Mouse (Mus musculus) G1E (cell line): ENCODE measurements around the gene Ube2n. TPM values are rescaled to one million over a fixed set of nuclear protein-coding genes. Genes with fewer than 3 reads are reported as not detected.

Experiments used
- ATAC-seq: 2 replicates; pipeline ENCODE4 v1.8.0; 2016; ENCODE audit warnings: mild to moderate bottlenecking; ENCODE audit not compliant: insufficient number of reproducible peaks, poor library complexity, low FRiP score, severe bottlenecking; ENCODE audit errors: extremely low read depth
- DNase-seq: peaks from one replicate; pipeline ENCODE4 v3.0.0; 2012; ENCODE audit warnings: low spot score
- H3K27me3 ChIP-seq: 2 replicates; pipeline ENCODE4 v1.6.1; 2012; ENCODE audit warnings: mild to moderate bottlenecking, low read length, inconsistent platforms; ENCODE audit not compliant: insufficient read depth
- H3K36me3 ChIP-seq: replicated peaks from 2 replicates; pipeline ENCODE3; 2012; ENCODE audit warnings: mild to moderate bottlenecking, inconsistent platforms
- H3K4me1 ChIP-seq: 2 replicates; pipeline ENCODE4 v1.6.1; 2012; ENCODE audit warnings: low read depth, low read length, inconsistent platforms, mixed read lengths; ENCODE audit not compliant: insufficient read depth
- H3K4me3 ChIP-seq: 2 replicates; pipeline ENCODE4 v1.5.1; 2012; ENCODE audit warnings: low read depth, mild to moderate bottlenecking, inconsistent platforms, low read length, moderate library complexity, mixed read lengths
- H3K9me3 ChIP-seq: replicated peaks from 2 replicates; pipeline ENCODE4 v1.6.1; 2012; ENCODE audit warnings: inconsistent platforms
- CTCF ChIP-seq: IDR thresholded peaks from 2 replicates; pipeline ENCODE4 v1.5.1; 2012; ENCODE audit warnings: low read depth, low read length, inconsistent platforms, mixed read lengths
- GATA1 ChIP-seq: IDR thresholded peaks from 2 replicates; pipeline ENCODE4 v1.6.1; 2012; ENCODE audit warnings: borderline replicate concordance, low read length, inconsistent platforms, mixed read lengths
- GATA2 ChIP-seq: IDR thresholded peaks from 2 replicates; pipeline ENCODE4 v1.6.1; 2012; ENCODE audit warnings: low read depth, low read length, inconsistent platforms, borderline replicate concordance
- POLR2AphosphoS5 ChIP-seq: IDR thresholded peaks from 2 replicates; pipeline ENCODE4 v1.6.1; 2012; ENCODE audit warnings: low read depth, low read length, inconsistent platforms; ENCODE audit not compliant: insufficient replicate concordance
- TAL1 ChIP-seq: conservative IDR thresholded peaks from 2 replicates; pipeline ENCODE4 v1.6.1; 2012; ENCODE audit warnings: low read depth, low read length, inconsistent platforms, mixed read lengths
- polyA plus RNA-seq: library from polyadenylated mRNA; stranded (reverse); fragments of >175 nt; gene quantifications from 2 replicates; pipeline ENCODE4 v1.2.3, GENCODE M21; 2012
- total RNA-seq, 2 experiments: library from RNA; stranded (forward) in 1 of 2; stranded (reverse) in 1 of 2; fragments of 200-1000 nt in 1 of 2; fragments of >200 nt in 1 of 2; fragmentation: Nextera tagmentation in 1 of 2; gene quantifications; 2 replicates each; pipeline ENCODE4 v1.2.3; 2014 to 2017

The Ube2n gene
- total and polyA plus RNA-seq, 3 experiments, result 56.1 to 377 (median 148) TPM

DNA sequence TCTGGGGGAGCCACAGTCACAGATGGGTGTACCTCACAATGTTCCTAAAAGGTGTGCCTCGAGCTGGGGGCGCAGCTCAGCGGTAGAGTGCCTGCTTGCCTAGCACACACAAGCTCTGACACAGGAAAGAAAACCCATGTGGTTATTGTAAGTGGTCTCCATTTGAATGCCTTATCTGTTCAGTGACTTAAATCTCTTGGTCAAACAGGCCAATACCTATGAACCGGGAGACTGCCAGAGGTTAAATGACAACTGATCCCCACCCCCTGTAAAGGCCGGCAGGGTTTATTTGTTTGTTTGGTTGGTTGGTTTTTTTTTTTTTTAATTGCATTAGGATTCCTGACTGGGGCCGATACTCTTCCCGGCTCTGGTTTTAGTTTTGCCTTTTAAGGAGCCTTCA lies 44.5 kb downstream of the Ube2n start:
- no peaks in the 10 kb centered on the region for H3K9me3 ChIP-seq
- DNase-seq (no peak), ATAC-seq (no peak)
- TF ChIP-seq GATA2, result no peak
- no peak for TF ChIP-seq TAL1
- no peak for TF ChIP-seq CTCF
- no peak for TF ChIP-seq GATA1
- no peak for TF ChIP-seq POLR2AphosphoS5
- no peak overlapping the region for H3K4me3 ChIP-seq
- peaks cover 39% of the 10 kb centered on the region for H3K4me1 ChIP-seq
- H3K27me3 ChIP-seq, result no peaks in the 10 kb centered on the region
- peaks cover 47% of the 10 kb centered on the region for H3K36me3 ChIP-seq

DNA sequence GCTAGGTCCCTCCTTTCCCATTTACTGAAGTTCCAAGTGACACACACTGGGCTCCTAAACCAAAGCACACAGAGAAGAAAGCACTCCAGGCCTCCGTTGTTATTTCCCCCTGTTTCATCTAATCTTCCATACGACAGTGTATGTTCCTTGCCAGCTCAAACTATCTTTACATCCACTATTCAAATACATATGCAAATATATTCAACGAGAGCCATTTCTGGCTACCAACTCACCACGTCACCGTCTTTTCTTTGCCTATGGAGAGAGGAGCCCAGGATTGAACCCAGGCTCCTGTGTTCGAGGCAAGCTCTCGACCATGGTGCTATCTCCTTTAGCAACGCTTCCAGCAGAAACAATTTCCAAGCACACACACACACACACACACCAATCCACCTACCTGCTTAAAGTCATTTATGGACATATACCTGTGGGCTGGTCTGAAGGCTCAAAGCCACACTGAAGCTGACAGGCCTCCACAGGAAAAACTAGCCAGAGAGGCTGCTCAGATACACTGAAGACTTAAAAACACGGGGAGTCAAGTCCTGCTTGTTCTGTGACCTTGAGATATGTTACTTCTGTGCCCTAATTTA lies 45.5 kb downstream of the Ube2n start:
- Histone ChIP-seq H3K36me3 (peaks cover 39% of the 10 kb centered on the region), H3K9me3 (no peaks in the 10 kb centered on the region), H3K27me3 (no peaks in the 10 kb centered on the region), H3K4me3 (no peak overlapping the region), H3K4me1 (peaks cover 44% of the 10 kb centered on the region)
- ATAC-seq (no peak), DNase-seq (no peak)
- TF ChIP-seq POLR2AphosphoS5 (no peak), GATA2 (no peak), GATA1 (no peak), CTCF (no peak), TAL1 (no peak)

DNA sequence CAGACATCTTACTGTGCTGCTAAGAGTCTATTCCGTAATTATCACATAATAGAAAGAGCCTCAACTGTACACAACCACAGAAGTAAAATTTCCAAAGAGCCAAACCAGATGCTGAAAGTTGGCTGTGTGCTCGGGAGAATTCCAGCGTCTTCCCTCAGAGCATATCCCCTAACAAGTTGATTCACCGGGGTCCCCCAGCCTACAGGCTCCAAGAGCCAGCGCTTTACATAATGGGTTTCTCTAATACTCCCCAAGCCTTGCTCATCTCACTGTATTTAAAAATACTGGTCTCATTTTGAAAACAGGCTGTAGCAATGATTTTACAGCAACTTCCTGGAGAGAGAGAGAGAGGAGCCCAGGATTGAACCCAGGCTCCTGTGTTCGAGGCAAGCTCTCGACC lies 46.7 kb downstream of the Ube2n start:
- TF ChIP-seq GATA1 (no peak), TAL1 (no peak)
- no peaks in the 10 kb centered on the region for H3K27me3 ChIP-seq
- H3K9me3 ChIP-seq, result no peaks in the 10 kb centered on the region
- peaks cover 28% of the 10 kb centered on the region for H3K36me3 ChIP-seq
- DNase-seq (no peak), ATAC-seq (no peak)
- H3K4me1 ChIP-seq, result peaks cover 46% of the 10 kb centered on the region
- no peak overlapping the region for H3K4me3 ChIP-seq

DNA sequence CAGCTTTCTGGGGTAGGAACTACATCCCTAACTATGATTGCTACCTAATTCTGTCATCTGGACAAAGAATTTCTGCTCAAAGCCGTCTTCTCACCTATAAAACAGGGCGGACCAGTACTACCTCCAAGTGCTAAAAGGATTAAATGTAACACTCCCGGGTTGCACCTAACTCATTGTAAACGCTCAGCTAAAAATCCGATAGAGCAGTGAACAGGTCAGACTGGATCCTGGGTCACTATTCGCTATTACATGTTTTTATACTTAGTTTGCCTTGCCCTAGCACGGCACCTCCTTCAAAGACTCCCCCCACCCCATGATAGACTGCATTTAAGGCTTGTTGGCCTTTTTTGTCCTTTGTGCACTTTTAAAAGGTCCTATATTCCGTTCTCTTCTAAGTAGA lies 47.5 kb downstream of the Ube2n start:
- peaks cover 26% of the 10 kb centered on the region for H3K36me3 ChIP-seq
- ATAC-seq (no peak), DNase-seq (no peak)
- peaks cover 46% of the 10 kb centered on the region for H3K4me1 ChIP-seq
- no peak for TF ChIP-seq GATA1
- no peak for TF ChIP-seq GATA2
- H3K27me3 ChIP-seq, result no peaks in the 10 kb centered on the region
- peak overlapping the region; percentile 83; the same call in 1 of the 2 replicates for H3K4me3 ChIP-seq
- H3K9me3 ChIP-seq, result no peaks in the 10 kb centered on the region

DNA sequence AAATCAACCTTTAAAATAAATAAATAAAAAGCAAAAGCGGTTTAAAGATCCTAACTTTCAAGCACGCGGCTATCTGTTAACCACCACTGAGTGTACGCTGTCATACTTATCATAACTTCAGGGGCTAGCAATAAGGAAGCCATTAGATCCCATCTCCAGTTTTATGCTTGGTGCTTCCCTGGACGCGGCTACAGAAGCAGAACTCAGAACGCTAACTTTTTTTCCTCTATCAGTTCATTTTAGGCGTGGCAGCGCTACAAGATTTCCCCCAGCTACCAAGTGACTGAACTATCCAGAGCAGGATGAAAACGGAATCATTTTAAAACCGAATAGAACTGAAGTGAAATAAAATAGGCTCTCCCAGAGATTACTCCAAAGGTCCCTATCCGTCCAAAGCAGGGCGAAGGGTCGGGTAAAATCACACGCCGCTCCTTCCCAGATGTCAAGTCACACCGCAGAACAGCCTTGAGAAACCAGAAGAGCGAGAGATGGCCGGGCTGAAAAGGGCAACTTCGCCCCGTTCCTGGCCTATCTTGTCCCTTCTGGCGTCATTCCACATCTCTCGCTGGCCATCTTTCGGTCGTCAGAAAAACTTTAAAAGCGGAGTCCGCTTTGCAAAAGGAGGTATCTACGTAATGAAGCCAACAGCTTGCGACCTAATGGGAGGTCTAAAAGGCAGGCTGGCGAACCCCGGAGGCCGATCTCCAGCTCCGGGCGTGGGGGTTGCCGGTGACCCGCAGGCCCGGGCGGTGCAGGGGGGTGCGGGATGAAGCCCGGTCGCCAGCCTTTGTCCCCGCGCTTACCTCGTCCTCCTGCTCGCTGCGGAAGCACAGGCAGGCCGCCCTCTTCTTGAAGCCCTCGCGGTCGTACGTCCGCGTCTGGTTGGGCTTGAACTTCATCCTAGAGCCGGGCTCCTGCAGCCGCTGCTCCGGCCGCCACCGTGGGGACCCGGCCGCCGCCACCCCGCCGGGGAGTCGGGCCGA lies 48.2 kb downstream of the Ube2n start:
- DNase-seq (peak; percentile 16), ATAC-seq (no peak)
- H3K4me1 ChIP-seq, result peaks cover 45% of the 10 kb centered on the region
- peaks cover 18% of the 10 kb centered on the region for H3K36me3 ChIP-seq
- no peaks in the 10 kb centered on the region for H3K27me3 ChIP-seq
- TF ChIP-seq GATA2 (no peak), GATA1 (no peak), CTCF (no peak), POLR2AphosphoS5 (no peak), TAL1 (no peak)
- H3K9me3 ChIP-seq, result no peaks in the 10 kb centered on the region
- H3K4me3 ChIP-seq, result peak overlapping the region; percentile 83

DNA sequence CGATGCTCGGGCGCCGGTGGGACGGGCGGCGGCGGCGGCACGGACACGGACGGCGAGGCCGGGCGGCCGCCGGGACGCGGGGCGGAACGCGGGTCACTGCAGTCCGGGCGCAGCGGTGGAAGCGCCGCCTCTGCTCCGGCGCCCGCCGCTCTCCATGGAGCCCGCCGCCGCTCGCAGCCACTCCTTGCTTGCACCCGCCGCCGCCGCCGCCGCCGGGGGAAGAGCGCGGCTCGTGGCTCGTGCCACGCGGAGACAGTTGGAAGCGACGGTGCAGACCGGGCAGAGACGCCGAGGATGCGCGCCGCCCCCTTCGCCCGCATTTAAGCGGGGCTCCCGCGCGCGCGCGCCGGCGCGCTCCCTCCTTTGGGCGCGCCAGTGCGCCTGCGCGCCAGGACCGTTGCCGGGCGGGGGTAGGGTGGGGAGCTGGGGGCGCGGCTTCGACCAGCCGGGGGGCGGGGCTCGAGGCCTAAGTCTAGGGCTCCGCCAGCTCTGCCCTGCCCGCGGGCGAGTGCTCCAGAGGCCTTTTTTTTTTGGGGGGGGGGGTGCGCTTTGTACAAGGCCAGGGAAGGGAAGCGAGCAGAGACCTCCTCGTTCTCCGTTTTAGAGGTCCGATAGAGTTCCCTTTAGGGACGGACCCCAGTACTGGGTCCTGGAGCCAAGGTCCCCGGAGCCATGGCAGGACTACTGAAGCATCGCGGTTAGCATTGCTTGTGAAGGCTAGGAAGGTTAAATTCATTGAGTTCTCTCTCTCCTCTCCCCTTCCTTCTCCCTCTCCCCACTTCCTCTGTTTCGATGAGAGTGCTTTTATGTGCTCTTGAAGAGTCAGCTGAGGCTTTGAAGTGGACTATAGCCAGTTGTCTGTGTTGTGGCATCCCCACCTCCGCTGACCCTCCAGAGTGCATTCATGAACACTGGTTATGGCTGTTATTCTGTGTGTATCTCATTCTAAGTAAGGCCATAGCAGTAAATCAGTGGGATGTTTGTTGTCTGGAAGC lies 49.2 kb downstream of the Ube2n start, which contains the start of gene Nudt4:
Gene Nudt4 (minus strand): TSS at position 296 of the 995 bp plus-strand sequence.
- peaks cover 16% of the 10 kb centered on the region for H3K36me3 ChIP-seq
- H3K4me1 ChIP-seq, result peaks cover 51% of the 10 kb centered on the region
- H3K9me3 ChIP-seq, result no peaks in the 10 kb centered on the region
- H3K27me3 ChIP-seq, result no peaks in the 10 kb centered on the region
- peak; percentile 55 for ATAC-seq
- peak; percentile 70 for DNase-seq
- H3K4me3 ChIP-seq, result peak within 1 kb of the TSS; percentile 83
- no peak for TF ChIP-seq POLR2AphosphoS5
- no peak for TF ChIP-seq GATA2
- TF ChIP-seq CTCF, result no peak
